Mouse (Mus musculus) urinary bladder, adult 2 months (tissue): ENCODE results near the gene Rhox8. TPM values are rescaled to one million over a fixed set of nuclear protein-coding genes. Genes with fewer than 3 reads are reported as not detected.
"Not testable (repeated sequence)": the region's sequence is repeated elsewhere in the genome, so short reads cannot be mapped to it uniquely, and the experiment has no call there.

ENCODE experiments used
- DNase-seq: peaks from one replicate; pipeline ENCODE4 v3.0.0; 2022; ENCODE audit warnings: low spot score
- polyA plus RNA-seq: library from polyadenylated mRNA; depleted of rRNA; stranded (reverse); fragments of >200 nt; gene quantifications from 2 replicates; pipeline ENCODE4 v1.2.3, GENCODE M21; 2012; rRNA removed

The Rhox8 gene
- polyA plus RNA-seq, result 0.09 TPM in 1 of 2 replicates, not detected in the other

DNA sequence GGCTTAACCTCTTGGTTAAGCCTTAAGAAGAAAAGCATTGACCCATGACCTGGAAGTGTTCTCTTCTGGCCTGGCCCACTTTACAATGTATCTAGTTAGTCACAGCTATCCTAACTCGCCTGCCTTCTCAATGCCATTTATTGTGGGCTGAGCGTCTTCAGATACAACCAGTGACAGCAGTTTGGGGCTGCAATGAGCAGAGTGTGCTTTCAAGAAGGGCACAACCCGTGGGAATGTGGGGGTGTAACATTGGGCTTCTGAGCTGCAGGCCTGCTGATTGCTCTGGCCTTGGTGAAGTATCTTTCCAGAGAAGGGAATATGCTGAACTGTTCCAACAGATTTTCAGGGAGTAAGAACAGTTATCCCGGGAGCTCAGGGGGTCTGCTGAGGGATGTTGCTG, at the start of gene Rhox8:
Gene Rhox8, minus strand, starts transcription at position 101 of the 400 bp plus-strand sequence.
- no peak for DNase-seq

DNA sequence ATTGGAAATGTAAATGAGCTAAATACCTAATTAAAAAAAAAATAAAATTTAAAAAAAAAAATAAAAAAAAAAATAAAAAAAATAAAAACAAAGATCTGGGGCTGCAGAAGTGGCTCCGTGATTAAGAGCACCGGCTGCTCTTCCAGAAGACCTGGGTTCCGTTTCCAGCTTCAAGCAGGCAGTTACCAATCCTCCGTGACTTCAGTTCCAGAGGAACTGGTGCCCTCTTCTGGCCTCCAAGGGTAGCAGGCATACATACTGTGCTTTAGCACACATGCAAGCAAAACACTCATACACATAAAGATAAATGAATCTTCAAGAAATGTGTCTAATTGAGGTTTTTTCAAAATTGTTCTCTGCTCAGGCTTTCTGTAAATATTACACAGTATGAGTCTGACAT, 37.6 kb upstream of the Rhox8 start:
- DNase-seq, result no peak

- DNase-seq, result no peak
These were observed 29.8 kb upstream of the Rhox8 start for GRCm38 (mm10) chrX:37908581-37908980.

- DNase-seq, result no peak
These were observed 25.0 kb upstream of the Rhox8 start for GRCm38 (mm10) chrX:37903727-37904126.

DNA sequence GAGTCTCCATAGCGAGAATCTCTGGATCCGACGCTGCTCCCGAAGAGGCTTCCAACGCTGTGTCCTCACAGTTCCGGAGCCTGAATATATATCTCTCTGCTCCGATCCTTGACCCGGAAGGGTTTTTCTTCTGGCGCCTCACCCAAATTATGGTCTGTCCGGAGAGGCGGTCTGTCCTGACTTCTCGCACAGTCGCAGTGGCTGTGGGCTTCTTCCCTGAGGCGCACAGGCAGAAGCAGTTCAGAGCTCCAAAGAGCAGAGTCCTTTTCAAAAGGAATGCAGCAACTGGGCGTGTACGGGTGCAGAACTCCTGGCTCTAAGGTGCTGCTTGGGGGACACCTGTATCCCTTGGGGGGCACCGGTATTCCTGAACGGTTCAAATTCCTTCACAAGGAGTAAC, 22.9 kb upstream of the Rhox8 start, which contains the start of gene Rhox9:
Gene Rhox9, minus strand, starts transcription at position 101 of the 400 bp plus-strand sequence.
- DNase-seq, result not testable (repeated sequence)

DNA sequence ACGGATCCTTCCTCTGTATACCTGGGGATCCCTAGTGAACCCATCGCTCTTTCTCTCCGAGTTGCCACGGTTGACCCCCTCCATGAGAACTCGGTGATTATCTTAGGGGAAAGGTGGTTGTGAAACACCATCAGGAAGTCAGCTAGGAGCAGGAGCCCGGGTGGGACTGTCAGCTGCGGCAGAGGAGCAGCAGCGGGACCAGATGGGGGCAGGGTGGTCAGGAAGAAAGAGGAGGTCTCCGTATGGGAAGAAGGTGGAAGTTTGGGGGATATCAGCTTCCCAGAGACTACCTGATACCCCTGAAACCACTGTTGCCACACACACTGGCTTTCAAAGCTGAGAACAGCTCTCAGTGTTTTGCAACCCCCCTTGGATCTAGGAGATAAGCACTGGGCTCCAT, 18.4 kb upstream of the Rhox8 start, which contains the start of gene Rhox7b:
Gene Rhox7b, minus strand, starts transcription at position 101 of the 400 bp plus-strand sequence.
- not testable (repeated sequence) for DNase-seq

DNA sequence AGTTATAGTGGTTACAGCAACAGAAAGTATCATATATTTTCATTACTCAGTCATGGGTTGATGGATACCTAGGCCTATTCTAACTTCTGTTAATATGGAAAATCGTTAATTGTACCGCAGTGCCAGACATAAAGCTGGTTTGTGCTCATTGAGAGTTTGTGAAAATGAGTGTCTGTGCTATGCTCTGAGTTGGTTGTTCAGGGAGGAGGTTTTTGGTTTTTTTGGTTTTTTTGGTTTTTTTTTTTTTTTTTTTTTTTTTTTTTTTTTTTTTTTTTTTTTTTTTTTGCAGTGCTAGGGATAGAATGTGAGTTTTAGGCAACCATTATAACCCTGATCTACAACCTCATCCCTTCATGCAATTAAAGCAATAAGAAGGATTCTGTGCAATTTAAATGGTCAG, 7.1 kb downstream of the Rhox8 start:
- no peak for DNase-seq

DNA sequence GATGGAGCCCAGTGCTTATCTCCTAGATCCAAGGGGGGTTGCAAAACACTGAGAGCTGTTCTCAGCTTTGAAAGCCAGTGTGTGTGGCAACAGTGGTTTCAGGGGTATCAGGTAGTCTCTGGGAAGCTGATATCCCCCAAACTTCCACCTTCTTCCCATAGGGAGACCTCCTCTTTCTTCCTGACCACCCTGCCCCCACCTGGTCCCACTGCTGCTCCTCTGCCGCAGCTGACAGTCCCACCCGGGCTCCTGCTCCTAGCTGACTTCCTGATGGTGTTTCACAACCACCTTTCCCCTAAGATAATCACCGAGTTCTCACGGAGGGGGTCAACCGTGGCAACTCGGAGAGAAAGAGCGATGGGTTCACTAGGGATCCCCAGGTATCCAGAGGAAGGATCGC, 47.4 kb downstream of the Rhox8 start, which contains the start of gene Rhox7a:
Gene Rhox7a, plus strand, starts transcription at position 301 of the 400 bp plus-strand sequence.
- DNase-seq, result not testable (repeated sequence)

DNA sequence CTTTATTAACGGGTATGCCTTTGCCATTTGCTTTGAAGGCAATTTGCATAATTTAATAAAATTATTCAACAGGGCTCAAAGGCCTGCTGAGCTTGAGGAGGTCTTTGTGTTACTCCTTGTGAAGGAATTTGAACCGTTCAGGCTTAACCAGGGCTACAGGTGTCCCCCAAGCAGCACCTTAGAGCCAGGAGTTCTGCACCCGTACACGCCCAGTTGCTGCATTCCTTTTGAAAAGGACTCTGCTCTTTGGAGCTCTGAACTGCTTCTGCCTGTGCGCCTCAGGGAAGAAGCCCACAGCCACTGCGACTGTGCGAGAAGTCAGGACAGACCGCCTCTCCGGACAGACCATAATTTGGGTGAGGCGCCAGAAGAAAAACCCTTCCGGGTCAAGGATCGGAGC, 52.1 kb downstream of the Rhox8 start, which contains the start of gene Rhox6:
Gene Rhox6, plus strand, starts transcription at position 301 of the 400 bp plus-strand sequence.
- not testable (repeated sequence) for DNase-seq

Other genes starting within 250 kb of the Rhox8 start
- gene Rhox2g, start 235.5 kb downstream of the Rhox8 start, polyA plus RNA-seq, result not detected in 2 replicates
- gene Rhox4g, start 227.6 kb downstream of the Rhox8 start, polyA plus RNA-seq, result not detected in 2 replicates
- gene Rhox3h, start 210.2 kb downstream of the Rhox8 start, polyA plus RNA-seq, result not detected in 2 replicates
- gene Rhox2h, start 205.7 kb downstream of the Rhox8 start, polyA plus RNA-seq, result not detected in 2 replicates
- gene Rhox5, start 74.1 kb downstream of the Rhox8 start, polyA plus RNA-seq, result 8.6 and 9.8 TPM in 2 replicates
- gene Rhox6, start 52.0 kb downstream of the Rhox8 start, polyA plus RNA-seq, result 0.06 TPM in 1 of 2 replicates, not detected in the other
- gene Rhox7a, start 47.3 kb downstream of the Rhox8 start, polyA plus RNA-seq, result 0.19 and 0.67 TPM in 2 replicates
- 0.06 and 0.10 TPM in 2 replicates for gene Rhox7b, start 18.3 kb upstream of the Rhox8 start, polyA plus RNA-seq
- not detected in 2 replicates for gene Rhox9, start 22.8 kb upstream of the Rhox8 start, polyA plus RNA-seq
- gene Btg1-ps1, start 139.9 kb upstream of the Rhox8 start, polyA plus RNA-seq, result not detected in 2 replicates
- gene Btg1-ps2, start 164.2 kb upstream of the Rhox8 start, polyA plus RNA-seq, result not detected in 2 replicates
- not detected in 2 replicates for gene Rhox10, start 187.5 kb upstream of the Rhox8 start, polyA plus RNA-seq
- not detected in 2 replicates for gene Rhox11, start 206.2 kb upstream of the Rhox8 start, polyA plus RNA-seq
- not detected in 2 replicates for gene Rhox12, start 232.0 kb upstream of the Rhox8 start, polyA plus RNA-seq
- not detected in 2 replicates for gene Rhox13, start 242.3 kb upstream of the Rhox8 start, polyA plus RNA-seq